Mouse (Mus musculus) mouse embryonic stem cell (cell line): ENCODE data around the gene Olfr1240.

Experiments
- in situ Hi-C, 2 experiments: fragments of 300-500 bp; cut with MboI; formaldehyde crosslinking; loops; 1 replicate in 1 of 2; 3 replicates in 1 of 2; pipeline ENCODE4 v1.14.3; 2019 to 2020; ENCODE audit warnings: low sequenced_read_pairs in 2 of 2, low pct_unique_long_range_greater_than_20kb in 1 of 2, mixed read lengths in 1 of 2; ENCODE audit not compliant: unreplicated experiment in 1 of 2

Gene Olfr1240

GRCm38 (mm10) chr2:89442900-89443299 lies at the start of gene Olfr1240:
TSS of gene Olfr1240 (minus strand) at chr2:89443000.
- in situ Hi-C loops = no loop called here

- in situ Hi-C loops = no loop called here
Measured at GRCm38 (mm10) chr2:89487026-89487425, 44.2 kb upstream of the Olfr1240 start, which contains the start of gene Olfr1241. TSS of gene Olfr1241 (minus strand) at chr2:89487126.

GRCm38 (mm10) chr2:89420307-89420706 lies 22.5 kb downstream of the Olfr1240 start, which contains the start of gene Olfr1239:
TSS of gene Olfr1239 (minus strand) at chr2:89420407.
- in situ Hi-C loops = no loop called here

GRCm38 (mm10) chr2:89414557-89414956 lies 28.2 kb downstream of the Olfr1240 start:
- in situ Hi-C loops = no loop called here

GRCm38 (mm10) chr2:89409576-89409975 lies 33.2 kb downstream of the Olfr1240 start, which contains the start of gene Olfr1238:
TSS of gene Olfr1238 (minus strand) at chr2:89409676.
- in situ Hi-C loops = no loop called here

- in situ Hi-C loops = no loop called here
Measured at GRCm38 (mm10) chr2:89400882-89401281, 41.9 kb downstream of the Olfr1240 start.
